Mouse (Mus musculus) liver, postnatal 0 days (tissue): ENCODE data around the gene Adnp.

Experiments
- CTCF ChIP-seq: sonication (generic); IDR thresholded peaks from 2 replicates; pipeline ENCODE4 v1.5.1; 2016; ENCODE audit warnings: antibody characterized with exemption, low read depth
- EP300 ChIP-seq: IDR thresholded peaks from 2 replicates; pipeline ENCODE4 v1.6.1; 2016; ENCODE audit warnings: antibody characterized with exemption, low read depth, mild to moderate bottlenecking

DNA sequence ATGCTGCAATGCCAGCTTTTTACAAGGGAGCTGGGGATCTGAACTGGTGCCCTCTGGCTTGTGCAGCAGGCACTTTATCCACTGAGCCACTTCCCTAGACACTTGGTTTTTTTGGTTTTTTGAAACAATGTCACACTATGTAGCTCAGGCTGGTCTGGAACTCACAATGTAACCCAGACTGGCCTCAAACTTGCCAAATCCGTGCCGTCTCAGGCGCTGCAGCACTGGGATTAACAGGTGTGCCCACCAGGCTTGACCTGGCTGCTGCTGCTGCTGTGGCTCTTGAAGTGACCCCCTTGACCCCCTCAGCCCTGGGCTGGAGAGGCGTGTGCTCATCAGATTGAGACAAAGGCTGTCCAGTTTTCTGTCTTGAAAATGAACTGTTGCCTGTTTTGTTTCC lies 31.4 kb upstream of the Adnp start:
- TF ChIP-seq CTCF (no peak), EP300 (no peak)
